ENCODE assay signal across 11 mouse cellular contexts in the genomic region with DNA sequence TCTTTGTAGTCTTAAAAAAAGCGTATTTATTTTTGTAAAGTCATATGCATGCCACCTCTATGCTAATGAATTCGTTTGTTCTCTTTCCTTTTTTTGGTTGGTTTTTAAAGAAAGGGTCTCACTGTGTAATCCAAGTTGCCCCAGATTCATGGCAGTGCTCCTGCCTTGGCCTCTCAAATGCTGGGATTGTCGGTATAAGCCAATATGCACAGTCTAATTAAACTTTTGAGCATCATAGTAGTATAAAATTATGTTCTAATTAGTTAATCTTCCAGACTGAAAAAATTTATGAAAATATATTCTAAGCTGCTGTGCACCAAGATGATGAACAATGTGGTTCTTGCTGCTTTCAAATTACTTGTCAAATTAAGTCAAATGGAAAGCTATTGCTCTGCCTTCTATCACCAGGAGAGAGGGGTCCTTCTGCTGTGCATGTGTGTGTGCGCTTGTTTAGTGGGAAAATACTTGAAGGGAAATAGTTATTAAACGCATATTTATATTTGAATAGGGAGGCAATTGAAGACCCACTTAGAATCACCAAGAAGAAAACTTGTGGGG. TPM values are rescaled to one million over a fixed set of nuclear protein-coding genes. Genes with fewer than 3 reads are reported as not detected.
DNase-seq lines count a peak whose midpoint lies in the region; ATAC-seq and TF ChIP-seq lines count a peak whose summit lies in the region.
"Had no signal": no experiment of that assay in that cellular context is flagged by ENCODE, and none has a peak within 500 bp of the region (broad histone marks: within the 10 kb centered on the region; RNA-seq: fewer than 3 reads in every experiment).

No protein-coding gene starts in this region.

- no peak overlapping the region for H3K27ac ChIP-seq in heart, postnatal 0 days (ENCODE audit: low read depth)
- no peak overlapping the region for H3K27ac ChIP-seq in embryonic facial prominence, embryonic 12.5 days
- no peak overlapping the region for H3K27ac ChIP-seq in intestine, embryonic 14.5 days (ENCODE audit: low read depth)
- no peak overlapping the region for H3K27ac ChIP-seq in midbrain, embryonic 16.5 days (ENCODE audit: low read length)

- no peak for TF ChIP-seq EP300 in heart, postnatal 0 days (IDR thresholded peaks at IDR 0.05; ENCODE audit: low read depth)

- H3K36me3 ChIP-seq in heart, postnatal 0 days (replicated peaks; ENCODE audit: control insufficient read depth, insufficient read depth, low read length) = no peaks in the 10 kb centered on the region
- no peaks in the 10 kb centered on the region for H3K36me3 ChIP-seq in embryonic facial prominence, embryonic 12.5 days
- no peaks in the 10 kb centered on the region for H3K36me3 ChIP-seq in intestine, embryonic 14.5 days (ENCODE audit: control insufficient read depth, insufficient read depth, low read length)
- no peaks in the 10 kb centered on the region for H3K36me3 ChIP-seq in midbrain, embryonic 16.5 days (ENCODE audit: control insufficient read depth, insufficient read depth, low read length)

- peak overlapping the region; percentile 64 for H3K4me2 ChIP-seq in heart, postnatal 0 days (ENCODE audit: low read depth, low read length)
- peak overlapping the region; percentile 43 for H3K4me2 ChIP-seq in embryonic facial prominence, embryonic 12.5 days (replicated peaks)
- peak overlapping the region; percentile 52 for H3K4me2 ChIP-seq in intestine, embryonic 14.5 days (ENCODE audit: low read length)
- H3K4me2 ChIP-seq in midbrain, embryonic 16.5 days (ENCODE audit: low read length) = peak overlapping the region; percentile 39; the same call in 1 of the 2 replicates

- DNase-seq in heart, postnatal 0 days (ENCODE audit: low spot score) = no peak
- no peak for DNase-seq in heart, postnatal 4 days
- no peak for DNase-seq in intestine, embryonic 14.5 days (ENCODE audit: low spot score)
- DNase-seq in adrenal gland, postnatal 4 days (ENCODE audit: low spot score in 2 of 2) = no peak
- DNase-seq in right cerebral cortex, adult 2 months (ENCODE audit: low spot score in 2 of 2) = no peak
- no peak for DNase-seq in gastrocnemius, postnatal 4 days (ENCODE audit: low spot score in 2 of 2)
- DNase-seq: lung, adult 18-20 months had no signal

- no peak for TF ChIP-seq CTCF in heart, postnatal 0 days (IDR thresholded peaks at IDR 0.05; ENCODE audit: low read depth)

- H3K9me3 ChIP-seq in heart, postnatal 0 days (replicated peaks; ENCODE audit: control insufficient read depth, low read length) = no peaks in the 10 kb centered on the region
- no peaks in the 10 kb centered on the region for H3K9me3 ChIP-seq in embryonic facial prominence, embryonic 12.5 days
- no peaks in the 10 kb centered on the region for H3K9me3 ChIP-seq in intestine, embryonic 14.5 days (ENCODE audit: control insufficient read depth, low read length)
- H3K9me3 ChIP-seq in midbrain, embryonic 16.5 days (replicated peaks; ENCODE audit: control insufficient read depth, low read length, poor library complexity, severe bottlenecking) = no peaks in the 10 kb centered on the region

- no peaks in the 10 kb centered on the region for H3K27me3 ChIP-seq in heart, postnatal 0 days (ENCODE audit: control insufficient read depth, insufficient read depth, low read length)
- H3K27me3 ChIP-seq in embryonic facial prominence, embryonic 12.5 days = peaks cover 2% of the 10 kb centered on the region
- peaks cover 3% of the 10 kb centered on the region; the same call in 1 of the 2 replicates for H3K27me3 ChIP-seq in intestine, embryonic 14.5 days (replicated peaks; ENCODE audit: control insufficient read depth, insufficient read depth, low read length)
- peaks cover 6% of the 10 kb centered on the region for H3K27me3 ChIP-seq in midbrain, embryonic 16.5 days (ENCODE audit: control insufficient read depth, insufficient read depth, low read depth, low read length)

- peaks cover 6% of the 10 kb centered on the region for H3K4me1 ChIP-seq in heart, postnatal 0 days (ENCODE audit: control insufficient read depth, insufficient read depth)
- H3K4me1 ChIP-seq in embryonic facial prominence, embryonic 12.5 days = 0 out of 2 replicates have a peak, but pooled peaks cover 4% of the 10 kb centered on the region
- H3K4me1 ChIP-seq in intestine, embryonic 14.5 days (replicated peaks; ENCODE audit: control insufficient read depth, insufficient read depth, low read length) = 0 out of 2 replicates have a peak, but pooled peaks cover 3% of the 10 kb centered on the region
- peaks cover 7% of the 10 kb centered on the region for H3K4me1 ChIP-seq in midbrain, embryonic 16.5 days (ENCODE audit: control insufficient read depth, insufficient read depth, low read length)

- H3K9ac ChIP-seq in heart, postnatal 0 days (replicated peaks; ENCODE audit: low read depth, low read length) = peak overlapping the region; percentile 17
- no peak overlapping the region for H3K9ac ChIP-seq in embryonic facial prominence, embryonic 12.5 days
- H3K9ac ChIP-seq in intestine, embryonic 14.5 days (ENCODE audit: low read length) = no peak overlapping the region
- no peak overlapping the region for H3K9ac ChIP-seq in midbrain, embryonic 16.5 days (ENCODE audit: low read depth, low read length)

- peak overlapping the region; percentile 43 for H3K4me3 ChIP-seq in heart, postnatal 0 days (ENCODE audit: low read depth, low read length)
- H3K4me3 ChIP-seq in embryonic facial prominence, embryonic 12.5 days = no peak overlapping the region; the same call in 1 of the 2 replicates
- H3K4me3 ChIP-seq in intestine, embryonic 14.5 days (ENCODE audit: low read depth, low read length) = peak overlapping the region; percentile 31
- no peak overlapping the region for H3K4me3 ChIP-seq in midbrain, embryonic 16.5 days (ENCODE audit: low read depth, low read length)

- WGBS in heart, postnatal 0 days = 43% methylated on average over 5 of the region's 5 CpGs
- WGBS in embryonic facial prominence, embryonic 12.5 days = 40% methylated on average over 5 of the region's 5 CpGs
- WGBS in intestine, embryonic 14.5 days = 41% methylated on average over 5 of the region's 5 CpGs
- WGBS in midbrain, embryonic 16.5 days = 33% methylated on average over 5 of the region's 5 CpGs

- no peak for ATAC-seq in heart, postnatal 0 days (ENCODE audit: insufficient read depth, low read depth)
- no peak for ATAC-seq in embryonic facial prominence, embryonic 12.5 days (ENCODE audit: insufficient number of reproducible peaks, insufficient read depth, low FRiP score, low TSS enrichment)
- no peak for ATAC-seq in intestine, embryonic 14.5 days (replicated peaks; ENCODE audit: low FRiP score, low TSS enrichment, low read depth)
- no peak for ATAC-seq in midbrain, embryonic 16.5 days

RNA-seq across cellular contexts. Expression of a gene that starts 2.4 kb away (rescaled TPM):
- 0.15 and 1.3 TPM in 2 replicates for total RNA-seq in heart, postnatal 0 days (2014; rRNA removed; ENCODE audit: low replicate concordance)
- polyA plus RNA-seq in heart, postnatal 0 days (2015; fragmentation: Nextera tagmentation; extraction: Ambion mirVana) = 0.29 and 0.34 TPM in 2 replicates
- total RNA-seq in heart, postnatal 4 days (2021) = under 1 TPM; 0.33 to 0.34 TPM
- 0.12 and 0.14 TPM in 2 replicates for polyA plus RNA-seq in embryonic facial prominence, embryonic 12.5 days (2016; fragmentation: Nextera tagmentation; extraction: Ambion mirVana)
- polyA plus RNA-seq in intestine, embryonic 14.5 days (2014; fragmentation: Nextera tagmentation; extraction: Ambion mirVana) = not detected in 2 replicates
- polyA plus RNA-seq in midbrain, embryonic 16.5 days (2015; fragmentation: Nextera tagmentation; extraction: Ambion mirVana) = not detected in 2 replicates
- 1 to 10 TPM in 1 of 2 experiments, under 1 TPM in 1; 0.28 to 2.8 TPM for total RNA-seq in adrenal gland, postnatal 4 days (2021)
- total RNA-seq in gastrocnemius, postnatal 4 days (2021) = 10 to 100 TPM; 15.5 to 19.9 TPM
- total RNA-seq: adrenal gland, adult 2 months; hematopoietic stem cell, adult 5-6 weeks had no signal
- polyA plus RNA-seq: adrenal gland, adult 2 months had no signal

RNA-seq across cellular contexts. Expression of a gene that starts 13.3 kb away (rescaled TPM):
- total RNA-seq in heart, postnatal 0 days (2014; rRNA removed; ENCODE audit: low replicate concordance) = 10.9 and 45.6 TPM in 2 replicates
- 41.0 and 42.1 TPM in 2 replicates for polyA plus RNA-seq in heart, postnatal 0 days (2015; fragmentation: Nextera tagmentation; extraction: Ambion mirVana)
- total RNA-seq in heart, postnatal 4 days (2021) = 10 to 100 TPM; 36.0 to 41.6 TPM
- 35.8 and 39.6 TPM in 2 replicates for polyA plus RNA-seq in embryonic facial prominence, embryonic 12.5 days (2016; fragmentation: Nextera tagmentation; extraction: Ambion mirVana)
- polyA plus RNA-seq in intestine, embryonic 14.5 days (2014; fragmentation: Nextera tagmentation; extraction: Ambion mirVana) = 44.7 and 47.9 TPM in 2 replicates
- polyA plus RNA-seq in midbrain, embryonic 16.5 days (2015; fragmentation: Nextera tagmentation; extraction: Ambion mirVana) = 22.1 and 22.4 TPM in 2 replicates
- 10 to 100 TPM; 60.6 to 61.2 TPM for total RNA-seq in adrenal gland, postnatal 4 days (2021)
- 10 to 100 TPM; 32.3 to 40.5 TPM for total RNA-seq in gastrocnemius, postnatal 4 days (2021)

Comparison
In these comparisons a context has a peak if more than half of its experiments do, and no peak if none do; other contexts are left out.
1. H3K4me3 ChIP-seq: peak in heart, postnatal 0 days (single experiment) and intestine, embryonic 14.5 days (single experiment); none in embryonic facial prominence, embryonic 12.5 days (single experiment) and midbrain, embryonic 16.5 days (single experiment).
2. Peak in every context shown above with its lines, with median percentiles within 50 percentile points of each other: H3K4me2 ChIP-seq.